9 mouse cellular contexts compared by ENCODE assay signal in the genomic region with DNA sequence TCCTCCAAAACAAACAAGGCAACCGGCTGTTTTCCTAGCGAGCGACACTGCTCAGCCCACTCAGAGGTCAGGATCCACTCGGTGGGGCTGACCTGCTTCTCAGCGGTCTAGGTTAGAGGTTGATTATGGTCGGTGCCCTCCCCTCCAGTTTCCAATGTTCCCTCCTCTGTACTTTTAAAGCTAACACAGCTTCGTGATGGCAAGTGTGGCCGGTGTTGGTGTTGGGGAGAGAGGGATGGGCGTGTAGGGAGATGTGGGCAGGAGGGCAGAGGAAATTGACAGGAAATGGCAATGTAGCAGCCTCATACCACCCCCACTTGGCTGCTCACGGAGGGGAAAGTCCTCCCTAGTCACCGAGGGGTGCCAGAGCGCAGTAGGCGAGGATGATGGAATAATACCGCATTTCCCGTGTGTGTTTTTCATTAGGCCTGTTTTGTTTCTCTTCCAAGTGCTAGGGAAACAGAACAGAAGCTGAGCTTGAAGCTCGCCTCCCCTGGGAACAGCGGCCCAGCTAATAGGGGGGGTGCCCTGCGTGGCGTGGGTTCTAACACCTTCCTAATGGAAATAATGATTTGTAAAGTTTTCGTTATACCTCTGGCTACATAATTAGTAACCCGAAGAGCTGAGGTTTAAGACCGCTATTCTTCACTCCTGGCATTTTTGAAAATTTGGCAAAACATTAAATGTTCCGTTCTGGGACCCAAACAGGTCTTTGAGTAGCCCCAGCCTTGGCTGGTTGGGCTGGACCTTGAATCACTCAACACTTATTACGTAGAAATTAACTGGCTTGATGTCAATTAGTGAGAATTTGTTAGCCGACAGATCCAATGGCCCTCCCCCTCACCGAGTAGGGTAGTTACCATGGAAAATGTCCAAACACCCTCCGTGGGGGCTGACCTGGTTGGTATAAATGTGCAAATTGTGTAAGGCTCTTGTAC.
DNase-seq lines count a peak whose midpoint lies in the region; ATAC-seq and TF ChIP-seq lines count a peak whose summit lies in the region.
"Had no signal": no experiment of that assay in that cellular context is flagged by ENCODE, and none has a peak within 500 bp of the region (broad histone marks: within the 10 kb centered on the region; RNA-seq: fewer than 3 reads in every experiment).

No protein-coding gene starts in this region.

- H3K36me3 ChIP-seq in lung, embryonic 14.5 days (ENCODE audit: insufficient read depth): no peaks in the 10 kb centered on the region
- H3K36me3 ChIP-seq in kidney, embryonic 15.5 days: no peaks in the 10 kb centered on the region
- H3K36me3 ChIP-seq: stomach, embryonic 15.5 days had no signal

- no peak overlapping the region for H3K27ac ChIP-seq in lung, embryonic 14.5 days (ENCODE audit: low read depth)
- H3K27ac ChIP-seq in gastrocnemius, adult 2 months: peak overlapping the region; percentile 59
- H3K27ac ChIP-seq in kidney, embryonic 15.5 days: peak overlapping the region; percentile 4
- no peak overlapping the region for H3K27ac ChIP-seq in cerebellum, adult 2 months (ENCODE audit: insufficient read depth, low read length)
- H3K27ac ChIP-seq: stomach, embryonic 15.5 days had no signal

- H3K4me3 ChIP-seq in lung, embryonic 14.5 days (ENCODE audit: low read depth, low read length): no peak overlapping the region
- H3K4me3 ChIP-seq in gastrocnemius, adult 2 months: peak overlapping the region; percentile 41
- no peak overlapping the region for H3K4me3 ChIP-seq in kidney, embryonic 15.5 days (replicated peaks)
- no peak overlapping the region for H3K4me3 ChIP-seq in cerebellum, adult 2 months (replicated peaks; ENCODE audit: insufficient read depth, low read depth, low read length)
- H3K4me3 ChIP-seq: stomach, embryonic 15.5 days had no signal

- no peak for TF ChIP-seq CTCF in lung, embryonic 14.5 days (IDR thresholded peaks at IDR 0.05; ENCODE audit: low read depth)
- no peak for TF ChIP-seq CTCF in gastrocnemius, adult 2 months (IDR thresholded peaks at IDR 0.05)
- TF ChIP-seq CTCF in cerebellum, adult 2 months (IDR thresholded peaks at IDR 0.05; ENCODE audit: borderline replicate concordance, insufficient read depth, low read depth, low read length): no peak

- 61% methylated on average over 27 of the region's 27 CpGs for WGBS in lung, embryonic 14.5 days
- WGBS in kidney, embryonic 15.5 days: 27% methylated on average over 27 of the region's 27 CpGs
- whole genome bisulfite sequencing in cerebellum, adult 2 months: 59% methylated on average over 27 of the region's 27 CpGs

- no peak overlapping the region; the same call in 1 of the 2 replicates for H3K4me2 ChIP-seq in lung, embryonic 14.5 days
- H3K4me2 ChIP-seq in kidney, embryonic 15.5 days: peak overlapping the region; percentile 43
- H3K4me2 ChIP-seq: stomach, embryonic 15.5 days had no signal

- no peak overlapping the region for H3K9ac ChIP-seq in lung, embryonic 14.5 days
- no peak overlapping the region for H3K9ac ChIP-seq in kidney, embryonic 15.5 days
- H3K9ac ChIP-seq: stomach, embryonic 15.5 days had no signal

- no peak for ATAC-seq in lung, embryonic 14.5 days (ENCODE audit: insufficient read depth)
- ATAC-seq in kidney, embryonic 15.5 days (replicated peaks; ENCODE audit: low FRiP score): peak; percentile 53

- TF ChIP-seq POLR2A in cerebellum, adult 2 months (IDR thresholded peaks at IDR 0.05; ENCODE audit: borderline replicate concordance, insufficient read depth, low read length): no peak

- intact Hi-C loops in gastrocnemius, adult 2 months (cut with DNase I): no loop called here

- no peaks in the 10 kb centered on the region for H3K4me1 ChIP-seq in lung, embryonic 14.5 days (ENCODE audit: insufficient read depth)
- H3K4me1 ChIP-seq in kidney, embryonic 15.5 days: peaks cover 28% of the 10 kb centered on the region
- H3K4me1 ChIP-seq in cerebellum, adult 2 months (ENCODE audit: control insufficient read depth, insufficient read depth, low read length): no peaks in the 10 kb centered on the region
- H3K4me1 ChIP-seq: stomach, embryonic 15.5 days had no signal

- H3K27me3 ChIP-seq in lung, embryonic 14.5 days (ENCODE audit: insufficient read depth, low read length): no peaks in the 10 kb centered on the region
- H3K27me3 ChIP-seq in kidney, embryonic 15.5 days: no peaks in the 10 kb centered on the region
- H3K27me3 ChIP-seq in cerebellum, adult 2 months (ENCODE audit: control insufficient read depth, insufficient read depth, low read length): no peaks in the 10 kb centered on the region
- H3K27me3 ChIP-seq: stomach, embryonic 15.5 days had no signal

- no peaks in the 10 kb centered on the region for H3K9me3 ChIP-seq in lung, embryonic 14.5 days (ENCODE audit: low read depth, low read length)
- H3K9me3 ChIP-seq in kidney, embryonic 15.5 days (replicated peaks): no peaks in the 10 kb centered on the region
- H3K9me3 ChIP-seq: stomach, embryonic 15.5 days had no signal

- DNase-seq in lung, embryonic 14.5 days: peak; percentile 6
- no peak for DNase-seq in lung, postnatal 25 days (ENCODE audit: low spot score)
- DNase-seq in gastrocnemius, adult 2 months: peak; percentile 47
- DNase-seq in lung, postnatal 36 days: peak; percentile 10
- DNase-seq in cerebellum, postnatal 36 days: no peak
- DNase-seq in spleen, adult 12 weeks (ENCODE audit: low spot score): no peak
- no peak for DNase-seq in cerebellum, adult 2 months

Comparison
In these comparisons a context has a peak if more than half of its experiments do, and no peak if none do; other contexts are left out.
1. DNase-seq: peak in lung, embryonic 14.5 days (single experiment), gastrocnemius, adult 2 months (single experiment) and lung, postnatal 36 days (single experiment); none in lung, postnatal 25 days (single experiment), cerebellum, postnatal 36 days (0 of 2), spleen, adult 12 weeks (single experiment) and cerebellum, adult 2 months (0 of 2).
2. H3K27ac ChIP-seq: peak in gastrocnemius, adult 2 months (single experiment) and kidney, embryonic 15.5 days (single experiment); none in lung, embryonic 14.5 days (single experiment) and cerebellum, adult 2 months (single experiment).